Comparison of ENCODE assay signal across 8 mouse cellular contexts in genomic region chr19:3322261-3322969, GRCm38 (mm10). TPM values are rescaled to one million over a fixed set of nuclear protein-coding genes. Genes with fewer than 3 reads are reported as not detected.
DNase-seq lines count a peak whose midpoint lies in the region; ATAC-seq and TF ChIP-seq lines count a peak whose summit lies in the region.

Cpt1a (plus strand) TSS chr19:3322334.

- peaks cover 37% of the 10 kb centered on the region for H3K27me3 ChIP-seq in E14TG2a.4 (ENCODE audit: insufficient read depth, low read length)
- peaks cover 39% of the 10 kb centered on the region for H3K27me3 ChIP-seq in neural tube, embryonic 15.5 days (replicated peaks)

- H3K9me3 ChIP-seq in E14TG2a.4 (ENCODE audit: low read length), result no peaks in the 10 kb centered on the region
- H3K9me3 ChIP-seq in neural tube, embryonic 15.5 days (replicated peaks), result no peaks in the 10 kb centered on the region

- ATAC-seq in erythroid progenitor cell, adult 5-6 weeks (replicated peaks; ENCODE audit: low FRiP score, poor library complexity, severe bottlenecking), result peak; percentile 56
- ATAC-seq in neural tube, embryonic 15.5 days (ENCODE audit: low FRiP score), result no peak

- H3K27ac ChIP-seq in neural tube, embryonic 15.5 days (replicated peaks), result 0 out of 2 replicates have a peak within 1 kb of the TSS, but pooled peaks have one; percentile 89

- peak; percentile 62; the same call in 1 of the 2 replicates for TF ChIP-seq POLR2A in lung, adult 2 months (IDR thresholded peaks at IDR 0.05; ENCODE audit: borderline replicate concordance, extremely low read depth, low read depth, low read length)

- peak within 1 kb of the TSS; percentile 91 for H3K4me3 ChIP-seq in E14TG2a.4 (replicated peaks; ENCODE audit: low read length)
- H3K4me3 ChIP-seq in lung, adult 2 months (replicated peaks; ENCODE audit: extremely low read depth, low read depth, low read length), result peak within 1 kb of the TSS; percentile 92
- H3K4me3 ChIP-seq in neural tube, embryonic 15.5 days (replicated peaks), result peak within 1 kb of the TSS; percentile 55

- intact Hi-C loops in heart, postnatal 10 days (cut with DNase I), result loop anchor here (2.0 kb wide), 1 partner anchor 40 kb away; the partner anchor contains the start of genes Ighmbp2 and Mrpl21

- DNase-seq in adrenal gland, postnatal 14 days, result peak; percentile 82
- DNase-seq in heart, postnatal 10 days, result peak; percentile 70 to 77
- peak; percentile 61 to 81 for DNase-seq in kidney, postnatal 4 days
- peak; percentile 66 for DNase-seq in lung, adult 2 months
- peak; percentile 82 for DNase-seq in thymus, postnatal 4 days

- peaks cover 51% of the 10 kb centered on the region for H3K4me1 ChIP-seq in E14TG2a.4 (replicated peaks; ENCODE audit: low read depth, low read length)
- peaks cover 13% of the 10 kb centered on the region for H3K4me1 ChIP-seq in lung, adult 2 months (ENCODE audit: control insufficient read depth, insufficient read depth, low read length)
- H3K4me1 ChIP-seq in neural tube, embryonic 15.5 days, result peaks cover 52% of the 10 kb centered on the region

- H3K9ac ChIP-seq in neural tube, embryonic 15.5 days (replicated peaks), result peak within 1 kb of the TSS; percentile 44

- peak within 1 kb of the TSS; percentile 79 for H3K4me2 ChIP-seq in neural tube, embryonic 15.5 days

- TF ChIP-seq CTCF in E14TG2a.4 (conservative IDR thresholded peaks at IDR 0.05; ENCODE audit: low read length), result peak; percentile 34; the same call in 1 of the 2 replicates
- peak; percentile 42 for TF ChIP-seq CTCF in lung, adult 2 months (IDR thresholded peaks at IDR 0.05; ENCODE audit: insufficient read depth, low read length)

- H3K36me3 ChIP-seq in E14TG2a.4 (ENCODE audit: insufficient read depth, low read length), result no peaks in the 10 kb centered on the region
- H3K36me3 ChIP-seq in neural tube, embryonic 15.5 days, result no peaks in the 10 kb centered on the region

- WGBS in lung, adult 2 months, result 1% methylated on average over 26 of the region's 26 CpGs
- 4% methylated on average over 26 of the region's 26 CpGs for WGBS in neural tube, embryonic 15.5 days

RNA-seq across cellular contexts. Expression of gene Cpt1a, which starts in this region (rescaled TPM):
- 274 and 315 TPM in 2 replicates for total RNA-seq in adrenal gland, postnatal 14 days (2021)
- 17.6 and 22.3 TPM in 2 replicates for total RNA-seq in erythroid progenitor cell, adult 5-6 weeks (2015; ENCODE audit: low replicate concordance)
- 10.7 and 15.7 TPM in 2 replicates for total RNA-seq in erythroid progenitor cell, adult 5-6 weeks (2017; ENCODE audit: low replicate concordance)
- 100 to 1,000 TPM; 126 to 144 TPM for total RNA-seq in heart, postnatal 10 days (2021)
- polyA plus RNA-seq in lung, adult 2 months (2012; rRNA removed), result 126 and 134 TPM in 2 replicates
- polyA plus RNA-seq in neural tube, embryonic 15.5 days (2015; fragmentation: Nextera tagmentation; extraction: Ambion mirVana), result 14.7 and 21.6 TPM in 2 replicates

Comparison
In these comparisons a context has a peak if more than half of its experiments do, and no peak if none do; other contexts are left out.
1. RNA of gene Cpt1a (total RNA-seq): 274 to 315 TPM in adrenal gland, postnatal 14 days and 126 to 144 TPM in heart, postnatal 10 days; 10.7 to 22.3 TPM in erythroid progenitor cell, adult 5-6 weeks; every median in the first group is over 4 times any median in the second.
2. Peak in every context shown above with its lines, with median percentiles within 50 percentile points of each other: H3K4me3 ChIP-seq and DNase-seq.